Mouse (Mus musculus): Measurements from ENCODE around the gene Krt80.

GRCm38 (mm10) chr15:101362393-101363010, 7.5 kb downstream of the Krt80 start:
- no peak for TF ChIP-seq CTCF (IDR thresholded peaks at IDR 0.05; ENCODE audit: extremely low read depth, insufficient read length, insufficient replicate concordance, low read depth, low read length)
- TF ChIP-seq POLR2A (IDR thresholded peaks at IDR 0.05; ENCODE audit: low read depth, low read length) = no peak
